Mouse (Mus musculus) T-helper 17 cell (primary cell): Measurements from ENCODE around the gene Actn4.
"Not testable (repeated sequence)": the region's sequence is repeated elsewhere in the genome, so short reads cannot be mapped to it uniquely, and the experiment has no call there.

Source experiments
- in situ Hi-C, 2 experiments: fragments of 300-600 bp; cut with MboI, MseI; formaldehyde crosslinking; loops; 1 replicate in 1 of 2; 2 replicates in 1 of 2; pipeline ENCODE4 v1.15.1; 2025; ENCODE audit warnings: high pct_unique_total_duplicates in 2 of 2

Gene Actn4

DNA sequence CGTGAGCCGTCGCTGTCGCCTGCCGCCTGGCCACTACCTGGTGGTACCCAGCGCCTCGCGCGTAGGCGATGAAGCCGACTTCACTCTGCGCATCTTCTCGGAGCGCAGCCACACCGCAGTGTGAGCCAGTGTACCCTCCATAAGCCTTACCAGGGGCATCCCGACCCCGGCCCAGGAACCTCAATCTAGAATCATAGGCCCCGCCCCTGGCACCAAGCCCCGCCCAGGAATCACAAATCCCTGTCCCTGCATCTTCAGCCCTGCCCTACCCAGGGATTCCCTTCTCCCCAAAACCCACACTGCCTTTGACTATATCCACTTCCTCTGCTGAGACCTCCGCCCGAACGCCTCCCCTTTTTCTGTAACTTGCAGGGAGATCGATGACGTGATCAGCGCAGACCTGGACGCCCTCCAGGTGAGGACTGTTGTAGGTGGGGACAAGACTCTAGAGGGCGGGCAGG, 73.4 kb downstream of the Actn4 start:
- in situ Hi-C loops: no loop called here

DNA sequence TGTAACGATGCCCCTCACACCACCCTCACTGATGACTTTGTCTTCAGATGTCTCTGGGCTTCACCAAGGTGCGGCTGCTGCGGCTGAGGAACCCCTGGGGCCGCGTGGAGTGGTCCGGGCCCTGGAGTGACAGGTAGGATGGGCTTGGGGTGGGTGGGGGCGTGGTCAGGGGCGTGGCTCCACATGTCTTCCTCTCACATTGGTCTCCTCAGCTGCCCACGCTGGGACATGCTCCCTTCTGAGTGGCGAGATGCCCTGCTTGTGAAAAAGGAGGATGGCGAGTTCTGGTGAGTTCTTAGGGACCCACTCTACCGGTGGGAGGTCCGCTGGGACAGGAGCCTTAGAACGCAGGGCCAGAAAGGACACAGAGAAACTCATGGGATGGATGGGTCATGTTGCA, 75.7 kb downstream of the Actn4 start:
- in situ Hi-C loops: no loop called here

DNA sequence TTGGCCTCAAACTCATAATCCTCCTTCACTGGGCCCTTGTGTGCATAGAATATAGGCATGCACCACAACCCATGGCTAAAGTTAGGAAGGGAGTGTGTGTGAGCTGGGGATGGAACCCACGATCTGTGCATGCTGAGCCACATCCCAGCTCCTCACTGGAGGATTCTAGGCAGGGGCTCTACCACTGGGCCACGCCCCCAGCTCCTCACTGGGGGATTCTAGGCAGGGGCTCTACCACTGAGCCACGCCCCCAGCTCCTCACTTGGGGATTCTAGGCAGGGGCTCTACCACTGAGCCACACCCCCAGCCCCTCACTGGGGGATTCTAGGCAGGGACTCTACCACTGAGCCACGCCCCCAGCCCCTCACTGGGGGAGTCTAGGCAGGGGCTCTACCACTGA, 78.4 kb downstream of the Actn4 start:
- in situ Hi-C loops: not testable (repeated sequence)

DNA sequence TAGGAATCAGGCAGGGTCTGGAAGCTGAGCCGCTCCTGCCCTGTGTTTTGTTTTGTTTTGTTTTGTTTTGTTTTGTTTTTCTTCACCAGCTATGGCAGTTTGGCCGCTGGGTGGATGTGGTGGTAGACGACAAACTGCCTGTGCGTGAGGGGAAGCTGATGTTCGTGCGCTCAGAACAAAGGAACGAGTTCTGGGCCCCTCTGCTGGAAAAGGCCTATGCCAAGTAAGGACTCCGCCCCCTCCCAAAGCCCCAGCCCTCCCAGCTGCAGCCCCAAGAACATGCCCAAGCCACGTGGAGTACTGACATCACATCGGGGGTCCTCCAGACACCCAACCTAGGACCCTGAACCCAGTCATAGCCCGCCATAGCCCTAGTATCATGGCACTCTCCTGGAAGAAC, 79.1 kb downstream of the Actn4 start:
- in situ Hi-C loops: no loop called here

DNA sequence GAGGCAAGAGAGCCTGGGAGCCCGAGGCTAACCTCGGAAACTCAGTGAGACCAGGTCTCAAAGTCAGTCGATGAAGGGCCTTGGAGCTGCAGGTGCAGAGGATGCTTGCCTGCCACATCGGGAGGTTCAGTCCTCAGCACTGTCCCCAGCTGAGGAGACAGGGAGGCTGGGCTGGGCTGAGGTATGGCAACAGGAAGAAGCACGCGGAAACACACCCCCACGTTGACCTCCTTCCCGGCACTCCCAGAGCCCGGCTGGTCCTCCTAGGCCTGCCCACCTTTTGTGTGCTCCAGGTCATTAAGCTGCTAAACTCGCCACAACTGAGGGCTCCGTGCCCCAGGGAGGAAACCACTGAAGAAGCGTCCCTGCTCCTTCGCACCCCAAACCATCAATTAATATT, 80.9 kb downstream of the Actn4 start, which contains the start of gene Capn12:
Gene Capn12, plus strand, starts transcription at position 224 of the 400 bp plus-strand sequence.
- in situ Hi-C loops: no loop called here

DNA sequence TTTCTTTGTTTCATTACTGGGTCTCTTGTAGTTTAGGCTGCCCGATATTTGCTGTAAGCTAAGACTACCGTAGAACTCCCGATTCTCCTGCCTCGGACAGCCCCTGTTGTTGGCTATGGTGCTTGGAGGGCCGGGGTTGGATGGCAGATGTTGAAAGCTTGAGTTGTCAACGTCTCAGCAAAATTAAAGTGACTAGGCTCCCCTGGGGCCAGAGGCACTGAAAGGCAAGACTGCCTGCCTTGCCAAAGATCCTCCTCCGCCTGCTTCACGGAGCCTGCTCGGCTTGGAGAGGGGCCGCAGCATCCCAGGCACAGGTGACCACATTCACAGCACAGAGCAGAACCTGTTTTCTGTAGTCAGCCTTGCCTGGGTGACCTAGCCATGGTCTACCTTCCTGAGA, 81.6 kb downstream of the Actn4 start:
- in situ Hi-C loops: no loop called here

DNA sequence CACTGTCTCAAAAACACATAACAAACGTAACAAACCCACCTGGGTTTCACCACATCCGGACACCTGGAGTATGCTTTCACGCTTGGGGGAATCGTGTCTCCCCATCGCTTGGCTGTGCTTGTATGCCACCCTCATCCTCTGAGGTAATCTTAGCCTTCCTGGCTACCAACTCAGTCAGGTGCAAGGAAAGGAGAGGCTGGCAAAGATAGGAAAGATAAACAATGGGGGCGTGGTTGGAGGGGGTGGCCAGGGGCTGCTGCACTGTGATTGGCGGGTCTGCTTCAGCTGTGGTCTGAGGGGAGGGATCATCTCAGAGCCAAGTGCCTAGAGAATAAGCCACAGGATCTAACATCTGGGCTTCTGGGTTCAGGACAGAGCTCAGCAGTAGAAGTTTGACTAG, 82.5 kb downstream of the Actn4 start:
- in situ Hi-C loops: no loop called here

DNA sequence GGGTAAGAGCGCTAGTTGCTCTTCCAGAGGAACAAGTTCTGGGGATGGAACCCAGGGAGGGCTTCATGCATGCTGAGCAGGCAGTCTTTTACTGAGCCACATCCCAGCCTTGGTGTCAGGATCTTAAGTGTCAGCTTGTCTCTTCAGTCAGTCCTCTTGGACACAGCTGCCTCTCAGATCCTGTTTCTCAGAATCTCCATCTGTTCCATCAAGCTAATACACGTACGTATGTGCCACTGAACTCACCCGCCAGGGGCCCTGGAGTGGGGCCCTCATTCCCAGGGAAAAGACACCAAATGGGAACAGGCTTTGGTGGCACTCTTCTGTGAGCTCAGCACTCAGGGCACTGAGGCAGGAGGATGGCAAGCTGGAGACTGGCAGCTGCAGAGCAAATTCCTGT, 84.3 kb downstream of the Actn4 start:
- in situ Hi-C loops: no loop called here

DNA sequence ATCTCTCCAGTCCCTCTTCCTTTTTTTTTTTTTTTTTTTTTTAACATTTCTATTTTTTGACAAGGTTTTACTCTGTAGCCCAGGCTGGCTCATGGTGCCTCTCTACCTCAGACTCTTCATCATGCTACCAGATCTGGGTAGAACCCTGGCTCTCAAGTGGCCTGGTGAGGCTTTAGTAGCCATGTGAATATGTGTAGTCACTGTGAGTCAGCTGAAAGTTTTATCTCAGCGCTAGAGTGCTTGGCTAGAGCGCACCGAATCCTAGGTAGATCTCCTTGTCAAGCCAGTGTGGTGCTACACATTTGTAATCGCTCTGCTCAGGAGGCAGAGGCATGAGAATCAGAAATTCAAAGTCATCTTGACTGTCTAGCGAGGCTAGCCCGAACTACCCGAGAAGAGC, 85.0 kb downstream of the Actn4 start:
- in situ Hi-C loops: no loop called here

DNA sequence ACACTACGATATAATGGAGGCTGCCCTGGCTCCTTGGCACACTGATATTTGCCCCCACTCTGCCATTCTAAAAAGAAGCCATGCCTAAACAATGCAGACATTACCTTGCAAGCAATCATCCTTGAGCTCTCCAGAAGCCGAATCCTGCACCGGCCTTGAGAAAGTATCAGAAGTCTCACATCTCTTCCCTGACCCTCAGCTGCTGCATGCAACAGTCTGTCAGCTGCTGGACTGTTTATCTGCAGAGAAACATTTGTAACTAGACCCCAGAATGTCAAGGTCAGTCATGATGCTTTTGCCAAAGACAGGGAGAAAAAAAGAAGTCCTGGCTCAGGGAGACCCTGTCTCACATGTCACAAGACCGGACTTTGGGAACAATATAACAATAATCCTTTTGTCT, 86.0 kb downstream of the Actn4 start:
- in situ Hi-C loops: no loop called here

DNA sequence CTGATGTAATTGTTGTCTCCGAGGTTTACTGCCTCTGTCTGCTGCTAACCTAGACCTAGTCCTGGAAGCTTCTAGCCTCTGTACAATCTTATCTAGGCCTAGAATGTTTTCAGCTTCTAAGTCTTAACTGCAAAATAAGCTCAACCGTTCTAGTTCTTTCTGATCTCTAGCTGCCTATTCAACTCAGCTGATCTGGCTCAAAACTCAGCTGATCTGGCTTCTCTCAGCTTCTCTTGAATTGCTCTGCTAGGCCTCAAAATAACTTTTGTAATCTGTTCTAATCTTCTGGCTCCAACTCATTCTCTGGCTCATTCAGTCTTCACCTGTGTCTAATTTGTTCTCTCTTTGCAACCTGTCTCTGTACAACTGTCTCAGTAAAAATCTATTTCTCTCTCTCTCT, 87.6 kb downstream of the Actn4 start:
- in situ Hi-C loops: no loop called here

DNA sequence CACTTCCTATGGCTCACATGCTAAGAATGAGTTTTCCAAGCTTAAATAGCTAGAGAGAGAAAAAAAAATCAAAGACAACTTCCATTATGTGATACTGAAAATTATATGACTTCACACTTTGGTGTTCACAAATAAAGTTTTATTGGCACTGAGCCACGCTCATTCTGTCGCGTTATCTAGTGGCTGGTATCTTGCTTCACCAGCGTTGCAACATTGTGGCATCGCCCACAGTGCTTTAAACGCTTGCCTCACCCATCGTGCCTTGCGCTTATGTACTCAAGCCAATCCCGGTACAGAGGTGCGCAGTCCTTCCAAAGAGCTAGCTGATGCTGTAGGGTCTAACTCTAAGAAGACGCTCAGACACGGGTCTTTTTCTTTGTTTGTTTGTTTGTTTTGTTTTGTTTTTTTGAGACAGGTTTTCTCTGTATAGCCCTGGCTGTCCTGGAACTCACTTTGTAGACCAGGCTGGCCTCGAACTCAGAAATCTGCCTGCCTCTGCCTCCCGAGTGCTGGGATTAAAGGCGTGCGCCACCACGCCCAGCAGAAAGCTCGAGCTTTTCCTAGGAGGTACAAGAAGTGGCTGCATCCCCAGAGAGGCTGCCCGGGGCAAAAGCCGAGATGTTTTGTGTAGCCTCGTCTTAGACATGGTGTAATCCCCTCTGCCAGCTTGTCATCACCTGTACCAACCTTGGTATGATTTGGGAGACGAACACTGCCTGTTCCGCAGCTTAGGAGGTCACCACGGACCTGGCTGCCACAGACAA, 91.1 kb downstream of the Actn4 start:
- in situ Hi-C loops: no loop called here

DNA sequence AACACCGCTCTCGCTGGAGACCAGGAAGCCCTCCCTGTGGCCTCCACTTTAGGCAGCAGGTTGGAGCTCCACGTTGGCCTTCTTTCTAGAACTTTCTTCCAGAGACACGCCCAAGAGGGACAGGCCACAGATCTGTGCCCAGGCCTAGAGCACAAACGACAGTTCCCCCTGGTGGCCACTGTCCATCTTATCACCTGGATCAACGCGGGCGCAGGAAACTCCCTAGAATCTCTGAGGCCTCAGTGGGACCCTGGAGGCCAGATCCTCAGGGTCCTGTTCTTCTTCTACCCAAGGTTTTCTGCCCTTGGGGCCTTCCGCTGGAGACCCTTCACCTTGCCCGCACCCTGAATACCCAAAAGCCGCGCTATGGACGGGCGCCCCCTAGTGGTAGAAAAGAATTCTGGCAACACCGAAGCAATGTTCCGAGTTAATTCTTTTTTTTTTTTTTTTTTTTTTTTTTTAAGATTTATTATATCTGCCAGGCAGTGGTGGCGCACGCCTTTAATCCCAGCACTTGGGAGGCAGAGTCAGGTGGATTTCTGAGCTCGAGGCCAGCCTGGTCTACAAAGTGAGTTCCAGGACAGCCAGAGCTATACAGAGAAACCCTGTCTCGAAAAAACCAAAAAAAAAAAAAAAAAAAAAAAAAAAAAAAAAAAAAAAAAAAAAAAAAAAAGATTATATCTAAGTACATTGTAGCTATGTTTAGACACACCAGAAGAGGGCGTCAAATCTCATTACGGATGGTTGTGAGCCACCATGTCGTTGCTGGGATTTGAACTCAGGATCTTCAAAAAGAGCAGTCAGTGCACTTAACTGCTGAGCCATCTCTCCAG, 94.4 kb downstream of the Actn4 start:
- in situ Hi-C loops: loop anchor here (5.0 kb wide), 2 partner anchors 35 to 70 kb away; partner anchors contain the start of gene Lgals4 (in 1 of the 2)

DNA sequence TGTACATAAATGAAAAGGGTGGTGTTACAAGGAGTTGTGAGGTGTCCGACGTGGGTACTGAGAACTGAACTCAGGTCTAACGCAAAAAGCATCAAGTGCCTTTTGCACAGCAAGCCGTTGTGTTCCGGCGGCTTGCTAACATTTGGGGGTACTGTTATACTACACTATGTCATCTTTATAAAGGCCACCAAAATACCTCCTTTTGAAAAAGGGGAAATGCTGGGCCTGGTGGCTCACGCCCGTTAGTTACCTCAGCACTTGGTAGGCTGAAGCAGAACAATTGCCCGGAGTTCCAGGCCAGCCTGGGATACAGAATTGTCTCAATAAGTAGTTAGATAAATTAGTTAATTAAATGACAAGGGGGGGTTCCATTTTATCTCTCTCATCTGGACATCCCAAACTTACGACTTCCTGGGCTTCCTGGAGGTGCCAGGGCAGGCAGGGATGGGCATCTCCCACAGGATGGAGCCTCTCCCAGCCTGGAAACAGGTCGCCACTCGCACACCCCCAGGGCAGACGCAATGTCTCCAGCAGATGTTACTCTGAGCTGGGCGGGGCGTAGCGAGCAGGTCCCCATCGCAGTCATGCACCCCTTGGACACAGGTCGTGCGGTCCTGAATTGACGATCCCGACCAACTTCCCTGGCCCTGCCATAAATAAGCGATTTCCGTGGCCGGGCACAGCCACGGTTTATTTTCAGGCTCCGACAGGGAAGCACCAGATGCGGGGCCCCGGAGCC, 95.2 kb downstream of the Actn4 start:
- in situ Hi-C loops: loop anchor here (5.0 kb wide), 2 partner anchors 35 to 70 kb away; partner anchors contain the start of gene Lgals4 (in 1 of the 2)

DNA sequence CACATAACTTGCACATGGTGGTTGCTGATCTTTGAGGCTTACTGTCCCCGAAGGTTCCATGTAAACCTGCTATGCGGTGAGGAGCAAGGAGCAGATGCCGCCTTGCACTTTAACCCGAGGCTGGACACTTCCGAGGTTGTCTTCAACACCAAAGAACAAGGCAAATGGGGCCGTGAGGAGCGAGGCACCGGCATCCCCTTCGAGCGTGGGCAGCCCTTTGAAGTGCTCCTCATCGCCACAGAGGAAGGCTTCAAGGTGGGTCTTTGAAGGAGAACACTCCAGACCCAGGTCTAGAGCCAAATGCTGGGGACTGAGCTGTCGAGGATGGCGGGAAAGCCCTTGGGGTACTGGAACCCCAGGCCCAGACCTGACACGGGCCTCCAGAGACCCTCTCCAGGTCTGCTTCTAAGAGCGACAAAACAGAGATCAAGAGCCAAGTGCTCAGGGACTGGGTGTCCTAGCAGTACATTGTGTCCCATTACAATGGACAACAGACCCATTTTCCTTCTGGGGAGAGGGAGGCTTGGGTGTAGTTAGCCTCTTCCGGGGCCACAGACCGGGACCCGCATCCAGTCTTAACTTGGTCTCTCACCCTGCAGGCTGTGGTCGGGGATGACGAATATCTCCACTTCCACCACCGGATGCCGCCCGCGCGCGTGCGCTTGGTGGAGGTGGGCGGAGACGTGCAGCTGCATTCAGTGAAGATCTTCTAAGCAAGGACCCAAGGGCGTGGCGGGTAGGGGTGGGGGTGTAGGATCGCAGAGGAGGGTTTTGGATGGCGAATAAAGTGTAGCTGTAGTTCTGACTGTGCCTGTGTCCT, 96.4 kb downstream of the Actn4 start:
- in situ Hi-C loops: loop anchor here (5.0 kb wide), 2 partner anchors 33 to 68 kb away; partner anchors contain the start of gene Lgals4 (in 1 of the 2)

DNA sequence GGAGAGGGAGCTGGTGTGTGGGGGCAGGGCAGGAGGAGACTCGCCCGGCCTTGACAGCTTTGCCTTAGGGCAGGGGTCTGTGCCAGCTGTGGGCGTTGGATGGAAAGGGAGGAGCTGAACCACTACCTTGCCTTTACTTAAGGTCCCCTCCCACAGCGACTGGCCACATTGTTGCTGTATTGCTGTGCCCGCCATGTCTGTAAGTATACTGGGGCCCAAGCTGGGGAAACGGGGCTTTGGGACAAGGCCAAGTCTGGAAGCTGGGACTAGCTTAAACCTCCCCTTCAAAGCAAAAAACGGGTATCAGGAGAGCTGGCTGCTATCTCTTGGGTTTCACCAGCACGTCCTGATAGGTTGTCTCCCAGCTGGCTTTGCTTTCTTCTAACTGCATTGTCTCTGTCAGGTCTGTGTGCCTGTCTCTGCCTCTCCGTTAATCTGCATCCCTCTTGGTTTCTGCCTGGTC, 97.8 kb downstream of the Actn4 start:
- in situ Hi-C loops: no loop called here

DNA sequence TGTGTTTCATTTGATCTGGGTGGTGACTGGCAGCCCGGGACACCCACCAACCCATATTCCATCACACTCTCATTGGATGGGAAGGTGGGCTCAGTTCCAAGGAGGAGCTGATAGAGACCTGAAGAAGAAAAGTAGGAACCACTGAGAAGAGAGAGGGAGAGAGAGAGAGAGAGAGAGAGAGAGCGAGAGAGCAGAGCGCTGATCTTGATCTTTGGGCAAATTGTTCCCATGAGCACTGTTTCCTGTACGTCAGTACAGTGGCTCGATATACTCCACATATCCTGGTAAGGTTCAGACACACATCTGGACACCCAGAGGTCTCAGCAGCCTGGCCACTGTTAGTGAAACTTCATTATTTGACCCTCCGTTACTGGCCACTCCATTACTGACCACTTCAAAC, 98.6 kb downstream of the Actn4 start, which contains the start of gene Lgals7:
Gene Lgals7, plus strand, starts transcription at position 314 of the 400 bp plus-strand sequence.
- in situ Hi-C loops: no loop called here

DNA sequence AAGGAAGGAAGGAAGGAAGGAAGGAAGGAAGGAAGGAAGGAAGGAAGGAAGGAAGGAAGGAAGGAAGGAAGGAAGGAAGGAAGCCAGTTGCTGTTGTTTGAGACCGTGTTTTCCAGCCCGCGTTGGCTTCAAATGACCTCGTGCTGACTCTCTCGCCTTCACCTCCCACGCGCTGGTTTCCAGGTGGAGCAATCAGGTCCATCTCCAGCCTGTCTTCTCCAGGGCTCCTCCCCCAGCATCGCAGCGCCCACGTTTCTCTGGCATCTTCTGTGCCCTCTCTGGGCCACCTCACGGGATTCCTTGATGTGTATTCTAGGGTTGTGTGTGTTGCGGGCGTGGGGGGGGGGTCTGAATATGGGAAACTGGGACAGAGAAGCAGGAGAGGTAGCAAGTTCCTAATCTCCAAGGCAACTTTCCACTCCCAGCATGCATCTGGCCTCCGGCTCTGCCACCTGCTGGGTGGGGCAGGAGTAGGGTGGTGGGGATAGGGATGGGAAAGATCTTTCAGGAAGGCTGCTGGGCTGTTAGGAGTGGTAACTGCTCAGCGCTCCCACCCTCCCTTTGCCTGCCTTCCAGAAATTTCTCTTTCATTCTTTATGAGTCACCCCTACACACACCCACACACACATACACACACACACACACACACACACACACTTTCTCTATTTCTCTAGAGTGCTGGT, 99.2 kb downstream of the Actn4 start:
- in situ Hi-C loops: no loop called here

DNA sequence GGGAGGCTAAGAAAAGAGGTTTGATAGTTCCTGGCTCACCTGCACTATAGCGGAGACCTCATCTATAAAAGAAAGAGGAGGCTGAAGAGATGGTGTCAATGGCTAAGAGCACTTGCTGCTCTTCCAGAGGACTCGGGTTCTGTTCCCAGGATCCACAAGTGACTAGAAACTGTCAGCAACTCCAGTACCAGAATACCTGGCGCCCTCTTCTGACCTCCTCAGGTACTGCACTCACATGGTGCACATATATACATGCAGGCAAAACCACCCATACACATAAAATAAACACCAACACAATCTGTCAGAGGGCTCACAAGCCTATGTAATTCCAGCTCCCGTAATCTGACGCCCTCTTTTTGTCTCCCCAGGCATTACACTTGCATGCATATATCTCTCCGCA, 101.2 kb downstream of the Actn4 start:
- in situ Hi-C loops: no loop called here

DNA sequence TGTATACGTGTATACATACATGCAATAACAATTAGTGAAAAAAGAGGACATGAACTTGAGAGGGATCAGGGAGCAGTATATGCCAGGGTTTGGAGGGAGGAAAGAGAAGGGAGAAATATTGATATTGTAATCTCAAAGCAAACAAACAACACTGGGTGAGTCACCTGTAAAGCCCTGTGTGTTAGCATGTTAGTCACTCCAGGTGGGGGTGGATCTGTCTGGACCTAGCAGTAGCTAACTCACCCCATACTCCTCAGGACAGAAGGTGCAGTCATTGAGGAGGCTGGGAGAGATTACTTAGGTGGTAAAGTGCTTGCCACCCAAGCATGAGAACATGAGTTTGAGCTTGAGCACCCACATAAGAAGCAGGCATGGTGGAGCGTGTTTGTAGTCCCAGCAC, 102.2 kb downstream of the Actn4 start:
- in situ Hi-C loops: loop anchor here (5.0 to 10.0 kb wide), 2 partner anchors 753 to 755 kb away; no protein-coding TSS in a partner anchor
